Mouse (Mus musculus) stomach, postnatal 0 days (tissue): ENCODE results near the gene Prkaa2. TPM values are rescaled to one million over a fixed set of nuclear protein-coding genes. Genes with fewer than 3 reads are reported as not detected.
A peak's percentile ranks its signal among the peaks of the same experiment; 100 is the strongest.

Source experiments
- ATAC-seq: fragments of 200-750 bp; cut with Nextera tagmentation; 2 replicates; pipeline ENCODE4 v1.8.0; 2017; ENCODE audit not compliant: low FRiP score, low TSS enrichment
- DNase-seq: peaks from one replicate; pipeline ENCODE4 v3.0.0-alpha.2; 2016; ENCODE audit warnings: low spot score
- H3K27ac ChIP-seq: fragments of 300-500 bp; sonication (generic); replicated peaks from 2 replicates; pipeline ENCODE4 v1.5.1; 2014; ENCODE audit warnings: mild to moderate bottlenecking, control low read depth
- H3K27me3 ChIP-seq: fragments of 300-500 bp; sonication (generic); 2 replicates; pipeline ENCODE4 v1.6.1; 2014; ENCODE audit warnings: low read length; ENCODE audit not compliant: control insufficient read depth, insufficient read depth
- H3K36me3 ChIP-seq: fragments of 300-500 bp; sonication (generic); 2 replicates; pipeline ENCODE4 v1.6.1; 2014; ENCODE audit warnings: low read length, mixed read lengths; ENCODE audit not compliant: control insufficient read depth, insufficient read depth
- H3K4me1 ChIP-seq: fragments of 300-500 bp; sonication (generic); replicated peaks from 2 replicates; pipeline ENCODE4 v1.6.1; 2014; ENCODE audit warnings: antibody characterized with exemption; ENCODE audit not compliant: control insufficient read depth, insufficient read depth
- H3K4me2 ChIP-seq: fragments of 300-500 bp; sonication (generic); replicated peaks from 2 replicates; pipeline ENCODE4 v1.6.1; 2014; ENCODE audit warnings: low read depth, mild to moderate bottlenecking, control low read depth, moderate library complexity
- H3K4me3 ChIP-seq: fragments of 300-500 bp; sonication (generic); 2 replicates; pipeline ENCODE4 v1.5.1; 2014; ENCODE audit warnings: low read depth, low read length, control low read depth
- H3K9ac ChIP-seq: fragments of 300-500 bp; sonication (generic); 2 replicates; pipeline ENCODE4 v1.6.1; 2014; ENCODE audit warnings: mild to moderate bottlenecking, low read length, control low read depth, mixed read lengths
- H3K9me3 ChIP-seq: fragments of 300-500 bp; sonication (generic); 2 replicates; pipeline ENCODE4 v1.6.1; 2016; ENCODE audit warnings: low read length; ENCODE audit not compliant: control insufficient read depth
- CTCF ChIP-seq: IDR thresholded peaks from 2 replicates; pipeline ENCODE4 v1.5.1; 2016; ENCODE audit warnings: antibody characterized with exemption, low read depth, mild to moderate bottlenecking, moderate library complexity
- EP300 ChIP-seq: optimal IDR thresholded peaks from 2 replicates; pipeline ENCODE3; 2016; ENCODE audit warnings: antibody characterized with exemption
- WGBS: fragments of 180-500 bp; shearing (Covaris S2); extraction: QIAGEN DNeasy Blood & Tissue Kit; methylation state at CpG from one replicate; pipeline ENCODE4 v1.1.7; 2014; 5-methylcytosine and 5-hydroxymethylcytosine counted together
- polyA plus RNA-seq: library from polyadenylated mRNA; unstranded; fragments of >200 nt; fragmentation: Nextera tagmentation; extraction: Ambion mirVana; gene quantifications from 2 replicates; pipeline ENCODE4 v1.2.1, GENCODE M21; 2015

Gene Prkaa2
- polyA plus RNA-seq, 1 experiment from 2014 or later = 4.5 TPM

DNA sequence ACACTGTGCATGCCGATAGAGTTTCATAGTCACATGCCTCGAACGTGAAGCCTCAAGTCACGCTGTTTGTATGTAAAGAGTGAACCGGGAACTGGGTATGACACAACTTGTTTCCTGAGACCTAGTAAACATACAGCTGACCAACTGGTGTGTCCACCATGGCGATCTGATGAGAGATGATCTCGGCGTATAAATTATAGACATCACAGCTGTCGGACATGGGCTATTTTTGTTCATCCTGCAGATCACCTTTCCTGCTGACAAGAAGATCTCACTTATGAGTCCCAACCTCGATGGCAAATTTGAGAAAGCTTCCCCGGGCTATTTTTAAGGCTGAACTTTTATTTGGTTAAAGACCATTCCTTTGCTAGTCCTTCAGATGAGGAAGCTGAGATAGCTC is 2.1 kb upstream of the Prkaa2 start:
- Histone ChIP-seq H3K9ac (no peak overlapping the region), H3K36me3 (no peaks in the 10 kb centered on the region), H3K4me1 (0 out of 2 replicates have a peak, but pooled peaks cover 3% of the 10 kb centered on the region), H3K4me3 (no peak overlapping the region), H3K9me3 (no peaks in the 10 kb centered on the region), H3K27ac (no peak overlapping the region), H3K4me2 (no peak overlapping the region), H3K27me3 (no peaks in the 10 kb centered on the region)
- WGBS = 80% methylated on average over 11 of the region's 11 CpGs
- TF ChIP-seq CTCF (no peak), EP300 (no peak)
- DNase-seq = no peak
- ATAC-seq = no peak

- ATAC-seq (no peak), DNase-seq (no peak)
- Histone ChIP-seq H3K4me2 (peak overlapping the region; percentile 98; the same call in 1 of the 2 replicates), H3K4me3 (no peak overlapping the region; the same call in 1 of the 2 replicates), H3K9me3 (no peaks in the 10 kb centered on the region), H3K9ac (no peak overlapping the region), H3K36me3 (no peaks in the 10 kb centered on the region), H3K27ac (no peak overlapping the region), H3K27me3 (no peaks in the 10 kb centered on the region), H3K4me1 (0 out of 2 replicates have a peak, but pooled peaks cover 3% of the 10 kb centered on the region)
- TF ChIP-seq CTCF = no peak
- no peak for TF ChIP-seq EP300
- WGBS = 79% methylated on average over 4 of the region's 4 CpGs
Measured at GRCm38 (mm10) chr4:105110684-105111035, 970 bp upstream of the Prkaa2 start.

DNA sequence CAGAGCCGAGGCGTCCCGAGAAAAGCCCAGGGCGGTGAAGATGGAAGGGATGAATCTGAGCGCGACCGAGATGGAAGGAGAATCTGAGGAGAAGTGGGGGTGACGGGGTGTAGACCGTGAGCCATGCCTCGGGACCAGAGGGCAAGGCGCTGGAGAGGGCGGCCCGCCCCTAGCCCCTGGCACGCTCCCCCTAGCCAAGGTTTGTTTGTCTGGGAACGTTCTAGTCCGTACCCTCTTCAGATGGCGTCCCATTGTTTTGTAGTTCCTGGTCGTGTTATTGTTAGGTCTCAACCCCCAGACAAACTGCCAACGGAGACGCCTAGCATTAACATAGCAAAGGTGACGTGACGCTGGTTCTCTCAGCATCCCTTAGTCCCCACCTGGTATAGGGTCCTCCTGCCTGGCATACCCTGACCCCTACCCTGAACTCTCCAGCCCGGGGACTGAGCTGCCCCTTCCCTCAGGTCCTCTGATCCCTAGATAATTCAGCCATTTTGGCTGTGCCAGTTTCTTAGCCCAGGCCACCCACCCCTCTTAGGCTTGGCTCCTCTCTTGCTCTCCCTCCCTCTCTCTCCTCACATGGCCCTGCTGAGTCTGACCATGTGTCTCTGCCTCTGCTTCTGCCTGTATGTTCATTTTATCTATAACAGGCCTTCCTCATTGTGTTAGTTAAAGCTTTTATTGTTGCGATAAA is 447 bp upstream of the Prkaa2 start:
- ATAC-seq = peak; percentile 64

GRCm38 (mm10) chr4:105108641-105109198 is 970 bp downstream of the Prkaa2 start:
- Histone ChIP-seq H3K9me3 (no peaks in the 10 kb centered on the region), H3K4me2 (peak overlapping the region; percentile 98), H3K27me3 (no peaks in the 10 kb centered on the region), H3K4me3 (peak overlapping the region; percentile 75), H3K9ac (peak overlapping the region; percentile 78), H3K4me1 (0 out of 2 replicates have a peak, but pooled peaks cover 3% of the 10 kb centered on the region), H3K36me3 (no peaks in the 10 kb centered on the region), H3K27ac (no peak overlapping the region; the same call in 1 of the 2 replicates)
- WGBS = 22% methylated on average over 5 of the region's 5 CpGs
- TF ChIP-seq CTCF = no peak
- no peak for TF ChIP-seq EP300
- ATAC-seq (no peak), DNase-seq (no peak)

More for the DNA sequence above, 447 bp upstream of the Prkaa2 start:
- Histone ChIP-seq H3K9ac (peak overlapping the region; percentile 78), H3K4me3 (peak overlapping the region; percentile 75), H3K27me3 (no peaks in the 10 kb centered on the region), H3K9me3 (no peaks in the 10 kb centered on the region), H3K36me3 (no peaks in the 10 kb centered on the region), H3K4me2 (peak overlapping the region; percentile 98), H3K27ac (peak overlapping the region; percentile 73), H3K4me1 (0 out of 2 replicates have a peak, but pooled peaks cover 3% of the 10 kb centered on the region)
- TF ChIP-seq CTCF = no peak
- TF ChIP-seq EP300 = no peak
- 3% methylated on average over 21 of the region's 24 CpGs for WGBS
- peak; percentile 26 for DNase-seq

- Histone ChIP-seq H3K4me2 (peak overlapping the region; percentile 98; the same call in 1 of the 2 replicates), H3K4me3 (no peak overlapping the region; the same call in 1 of the 2 replicates), H3K36me3 (no peaks in the 10 kb centered on the region), H3K9me3 (no peaks in the 10 kb centered on the region), H3K9ac (no peak overlapping the region), H3K4me1 (0 out of 2 replicates have a peak, but pooled peaks cover 3% of the 10 kb centered on the region), H3K27me3 (no peaks in the 10 kb centered on the region), H3K27ac (no peak overlapping the region)
- ATAC-seq (no peak), DNase-seq (no peak)
- no peak for TF ChIP-seq EP300
- no peak for TF ChIP-seq CTCF
- 64% methylated on average over 12 of the region's 12 CpGs for WGBS
Measured at GRCm38 (mm10) chr4:105107943-105108640, 1.6 kb downstream of the Prkaa2 start.
